Mouse (Mus musculus): Measurements from ENCODE around the gene Ddx6.

Ddx6 gene

GRCm38 (mm10) chr9:44685346-44686330 lies 80.9 kb downstream of the Ddx6 start:
- in situ Hi-C loops (cut with MboI): no loop called here

GRCm38 (mm10) chr9:44686638-44687037 lies 81.9 kb downstream of the Ddx6 start:
- in situ Hi-C loops (cut with MboI): no loop called here

GRCm38 (mm10) chr9:44688013-44688412 lies 83.3 kb downstream of the Ddx6 start:
- in situ Hi-C loops (cut with MboI): no loop called here

Measured in mature B cell (primary cell).